Mouse (Mus musculus) liver, embryonic 15.5 days (tissue): Measurements from ENCODE around the gene Eif4ebp2. TPM values are rescaled to one million over a fixed set of nuclear protein-coding genes. Genes with fewer than 3 reads are reported as not detected.

ENCODE experiments used
- ATAC-seq: fragments of 200-750 bp; cut with Nextera tagmentation; 2 replicates; pipeline ENCODE4 v1.8.0; 2017; ENCODE audit warnings: moderate number of reproducible peaks, mild to moderate bottlenecking, moderate library complexity; ENCODE audit not compliant: insufficient read depth
- H3K27ac ChIP-seq: fragments of 300-500 bp; sonication (generic); replicated peaks from 2 replicates; pipeline ENCODE4 v1.5.1; 2015; ENCODE audit warnings: mild to moderate bottlenecking, inconsistent platforms
- H3K27me3 ChIP-seq: fragments of 300-500 bp; sonication (generic); 2 replicates; pipeline ENCODE4 v1.6.1; 2015; ENCODE audit warnings: mild to moderate bottlenecking, inconsistent platforms
- H3K36me3 ChIP-seq: fragments of 300-500 bp; sonication (generic); replicated peaks from 2 replicates; pipeline ENCODE4 v1.6.1; 2015; ENCODE audit warnings: moderate library complexity, mild to moderate bottlenecking, inconsistent platforms
- H3K4me1 ChIP-seq: fragments of 300-500 bp; sonication (generic); replicated peaks from 2 replicates; pipeline ENCODE4 v1.6.1; 2015; ENCODE audit warnings: inconsistent platforms
- H3K4me2 ChIP-seq: fragments of 300-500 bp; sonication (generic); 2 replicates; pipeline ENCODE4 v1.6.1; 2015; ENCODE audit warnings: moderate library complexity, mild to moderate bottlenecking, inconsistent platforms
- H3K4me3 ChIP-seq: fragments of 300-500 bp; sonication (generic); replicated peaks from 2 replicates; pipeline ENCODE4 v1.5.1; 2015; ENCODE audit warnings: mild to moderate bottlenecking, inconsistent platforms
- H3K9ac ChIP-seq: fragments of 300-500 bp; sonication (generic); 2 replicates; pipeline ENCODE4 v1.6.1; 2015; ENCODE audit warnings: moderate library complexity, mild to moderate bottlenecking, inconsistent platforms
- H3K9me3 ChIP-seq: fragments of 300-500 bp; sonication (generic); replicated peaks from 2 replicates; pipeline ENCODE4 v1.6.1; 2016; ENCODE audit warnings: inconsistent platforms
- WGBS: fragments of 180-500 bp; shearing (Covaris S2); methylation state at CpG from one replicate; pipeline ENCODE4 v1.1.7; 2015; ENCODE audit warnings: mixed read lengths; ENCODE audit not compliant: insufficient replicate concordance; 5-methylcytosine and 5-hydroxymethylcytosine counted together
- polyA plus RNA-seq: library from polyadenylated mRNA; unstranded; fragments of >200 nt; fragmentation: Nextera tagmentation; extraction: Ambion mirVana; gene quantifications from 2 replicates; pipeline ENCODE4 v1.2.1, GENCODE M21; 2015

Eif4ebp2 gene
- polyA plus RNA-seq, 1 experiment from 2014 or later = 44.1 TPM

DNA sequence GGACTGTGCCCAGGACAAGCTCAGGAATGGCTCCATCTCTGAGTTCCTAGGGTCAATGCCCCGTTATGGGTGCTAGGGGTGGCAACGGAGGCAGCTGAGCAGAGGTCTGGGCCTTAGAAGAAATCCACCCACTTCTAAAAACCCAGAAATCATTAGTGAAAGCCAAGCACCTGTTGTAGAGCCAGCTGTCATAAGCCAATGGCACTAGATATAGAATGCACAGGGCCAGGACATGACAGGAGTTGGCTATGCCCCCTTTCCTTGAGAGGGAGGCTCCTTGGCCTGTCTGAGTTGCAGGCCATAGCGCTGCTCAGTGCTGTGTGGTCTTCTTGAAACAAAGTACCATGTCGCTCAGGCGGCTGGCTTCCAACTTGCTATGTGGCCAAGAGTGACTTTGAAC, 52.1 kb downstream of the Eif4ebp2 start:
- no peak overlapping the region for H3K27ac ChIP-seq
- H3K4me3 ChIP-seq = no peak overlapping the region
- ATAC-seq = no peak
- H3K4me1 ChIP-seq = 0 out of 2 replicates have a peak, but pooled peaks cover 2% of the 10 kb centered on the region
- H3K9me3 ChIP-seq = no peaks in the 10 kb centered on the region
- H3K27me3 ChIP-seq = peaks cover 2% of the 10 kb centered on the region
- no peaks in the 10 kb centered on the region for H3K36me3 ChIP-seq
- 70% methylated on average over 5 of the region's 5 CpGs for WGBS
- H3K9ac ChIP-seq = no peak overlapping the region
- no peak overlapping the region for H3K4me2 ChIP-seq

DNA sequence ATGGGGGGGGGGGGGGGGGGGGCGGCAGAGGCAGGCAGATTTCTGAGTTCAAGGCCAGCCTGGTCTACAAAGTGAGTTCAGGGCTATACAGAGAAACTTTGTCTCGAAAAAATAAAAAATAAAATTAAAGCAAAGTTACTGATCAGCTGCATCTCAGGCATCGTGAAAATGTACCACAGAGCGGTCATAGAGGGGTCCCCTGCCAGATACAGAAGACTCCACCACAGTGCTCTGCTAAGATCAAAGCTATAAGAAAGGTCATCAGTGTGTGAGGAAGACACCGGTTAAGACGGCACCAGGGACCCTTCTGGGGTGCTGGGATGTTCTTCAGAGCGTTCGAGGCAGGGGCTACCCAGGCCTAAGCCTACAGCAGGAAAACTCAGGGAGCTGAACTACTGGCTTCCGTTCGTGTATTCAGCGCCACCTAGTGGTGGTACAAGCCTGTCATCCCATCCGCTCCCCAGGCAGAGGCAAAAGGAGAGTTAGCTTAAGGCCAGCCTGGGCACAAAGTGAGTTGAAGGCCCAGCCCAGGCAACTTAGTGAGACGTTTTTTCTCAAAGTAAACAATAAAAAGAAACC, 53.2 kb downstream of the Eif4ebp2 start:
- Histone ChIP-seq H3K36me3 (no peaks in the 10 kb centered on the region), H3K9me3 (no peaks in the 10 kb centered on the region), H3K9ac (no peak overlapping the region), H3K4me1 (peaks cover 2% of the 10 kb centered on the region; the same call in 1 of the 2 replicates), H3K4me3 (no peak overlapping the region), H3K27me3 (no peaks in the 10 kb centered on the region), H3K4me2 (no peak overlapping the region), H3K27ac (no peak overlapping the region)
- WGBS = 21% methylated on average over 13 of the region's 13 CpGs
- peak; percentile 52; the same call in 1 of the 2 replicates for ATAC-seq

DNA sequence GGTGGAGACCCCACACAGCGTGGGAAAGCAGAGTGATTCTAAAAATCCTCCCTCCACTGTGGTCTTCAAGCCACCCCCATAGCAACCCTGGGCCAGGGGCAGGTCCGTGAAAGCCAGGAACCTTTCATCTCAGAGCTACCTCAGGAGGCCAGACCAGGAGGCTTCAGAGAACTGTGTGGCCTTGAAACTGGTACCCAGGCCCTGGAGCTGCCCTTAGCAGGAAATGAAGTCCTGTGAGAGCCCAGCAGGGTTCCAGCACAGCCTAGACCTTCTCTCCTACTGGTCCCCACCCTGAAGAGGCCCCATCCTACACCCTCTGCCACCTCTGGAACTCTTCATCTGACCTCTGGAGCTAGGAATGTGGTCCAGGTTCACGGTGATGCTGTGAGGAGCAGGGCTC, 54.3 kb downstream of the Eif4ebp2 start:
- Histone ChIP-seq H3K27ac (no peak overlapping the region), H3K4me3 (no peak overlapping the region), H3K9ac (no peak overlapping the region), H3K4me2 (no peak overlapping the region), H3K9me3 (no peaks in the 10 kb centered on the region), H3K4me1 (peaks cover 2% of the 10 kb centered on the region; the same call in 1 of the 2 replicates), H3K36me3 (no peaks in the 10 kb centered on the region), H3K27me3 (0 out of 2 replicates have a peak, but pooled peaks cover 5% of the 10 kb centered on the region)
- WGBS = 60% methylated on average over 3 of the region's 3 CpGs
- ATAC-seq = no peak

DNA sequence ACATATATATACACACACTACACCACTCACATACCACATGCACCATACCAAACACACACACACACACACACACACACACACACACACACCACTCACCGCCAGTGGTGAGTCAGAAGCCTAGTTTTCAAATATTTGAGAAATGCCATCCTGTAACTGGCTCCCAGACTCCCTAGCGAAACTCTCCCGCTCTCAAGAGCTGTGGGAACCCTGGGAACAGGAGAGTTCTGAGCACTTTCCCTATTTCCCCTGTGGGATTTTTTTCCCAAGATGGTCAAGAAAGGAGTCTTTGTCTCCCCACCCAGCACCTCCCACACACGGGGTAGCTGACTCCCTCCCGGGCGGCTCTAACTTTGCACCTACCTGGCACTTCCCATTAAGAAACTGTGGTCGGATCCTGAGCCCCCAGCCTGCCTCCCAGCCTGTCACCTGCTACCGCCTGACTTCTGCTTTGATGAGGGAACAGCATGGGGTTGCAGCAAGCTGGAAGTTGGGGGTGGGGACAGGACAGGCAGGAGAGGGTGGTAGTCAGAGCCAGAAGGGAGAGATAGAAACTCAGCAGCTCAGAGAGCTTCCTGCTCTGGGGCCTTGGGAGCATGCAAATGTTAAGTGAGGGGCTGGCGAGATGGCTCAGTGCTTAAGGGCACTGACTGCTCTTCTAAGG, 57.9 kb downstream of the Eif4ebp2 start:
- Histone ChIP-seq H3K4me2 (no peak overlapping the region), H3K9me3 (no peaks in the 10 kb centered on the region), H3K27ac (no peak overlapping the region), H3K27me3 (0 out of 2 replicates have a peak, but pooled peaks cover 5% of the 10 kb centered on the region), H3K9ac (no peak overlapping the region), H3K4me3 (no peak overlapping the region), H3K4me1 (peaks cover 2% of the 10 kb centered on the region; the same call in 1 of the 2 replicates), H3K36me3 (no peaks in the 10 kb centered on the region)
- no peak for ATAC-seq
- WGBS = 26% methylated on average over 9 of the region's 9 CpGs

DNA sequence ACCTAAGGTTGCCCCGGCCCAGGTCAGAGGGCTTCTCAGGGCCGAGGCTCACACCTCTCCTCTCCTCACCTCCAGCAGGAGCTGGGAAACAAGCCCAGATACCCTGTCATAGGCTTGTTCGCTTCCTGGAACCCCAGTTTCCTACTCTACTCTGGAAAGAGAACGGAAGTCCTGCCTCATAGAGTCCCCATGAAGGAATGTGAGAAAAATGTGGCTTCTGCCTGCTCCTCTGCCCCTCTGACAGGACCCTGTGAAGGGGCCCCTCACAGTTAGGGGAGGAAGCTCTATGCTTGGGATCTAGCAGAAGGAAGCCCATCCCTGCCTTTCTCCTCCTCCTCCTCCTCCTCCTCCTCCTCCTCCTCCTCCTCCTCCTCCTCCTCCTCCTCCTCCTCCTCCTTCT, 59.9 kb downstream of the Eif4ebp2 start:
- no peak overlapping the region for H3K4me3 ChIP-seq
- ATAC-seq = no peak
- 33% methylated on average over 4 of the region's 4 CpGs for WGBS
- H3K27me3 ChIP-seq = 0 out of 2 replicates have a peak, but pooled peaks cover 5% of the 10 kb centered on the region
- H3K9me3 ChIP-seq = no peaks in the 10 kb centered on the region
- no peaks in the 10 kb centered on the region; the same call in 1 of the 2 replicates for H3K4me1 ChIP-seq
- no peak overlapping the region for H3K4me2 ChIP-seq
- H3K36me3 ChIP-seq = no peaks in the 10 kb centered on the region
- no peak overlapping the region for H3K9ac ChIP-seq
- no peak overlapping the region for H3K27ac ChIP-seq

DNA sequence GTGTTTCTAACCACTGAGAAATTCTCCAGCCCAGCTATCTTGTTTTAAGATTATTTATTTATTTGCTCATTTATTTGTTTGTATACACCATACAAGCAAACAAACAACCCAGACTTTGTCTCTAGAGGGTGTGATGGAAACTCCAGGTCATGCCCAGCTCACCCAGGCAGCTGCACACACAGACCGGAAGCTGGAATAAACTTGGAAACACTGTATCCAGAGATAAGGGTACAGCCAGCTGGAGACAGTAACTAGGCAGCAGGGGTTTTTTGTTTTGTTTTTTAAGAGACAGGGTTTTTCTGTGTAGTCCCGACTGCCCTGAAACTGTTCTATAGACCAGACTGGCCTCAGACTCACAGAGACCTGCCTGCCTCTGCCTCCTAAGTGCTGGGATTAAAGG, 62.3 kb downstream of the Eif4ebp2 start:
- no peak overlapping the region for H3K9ac ChIP-seq
- WGBS = 36% methylated on average over 2 of the region's 2 CpGs
- ATAC-seq = no peak

DNA sequence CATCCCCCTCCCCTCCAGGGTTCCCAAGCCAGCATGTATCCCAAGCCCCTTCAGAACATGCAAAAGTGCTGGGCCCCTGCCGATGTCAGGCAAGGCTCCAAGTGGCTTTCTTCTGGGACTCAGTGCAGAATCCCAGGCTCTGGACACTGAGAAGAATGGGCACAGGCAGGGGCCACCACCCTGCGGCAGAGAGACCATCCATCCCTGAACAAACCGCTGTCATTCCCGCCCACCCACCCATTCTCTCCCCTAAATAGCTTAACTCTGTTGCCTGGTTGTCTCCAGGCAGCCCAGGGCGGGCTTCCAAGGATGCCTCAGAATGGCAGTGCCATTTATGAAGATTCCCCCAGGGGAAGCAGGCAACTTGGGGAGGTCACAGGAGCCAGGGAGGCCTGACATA, 63.4 kb downstream of the Eif4ebp2 start:
- Histone ChIP-seq H3K4me2 (no peak overlapping the region), H3K4me3 (no peak overlapping the region), H3K9ac (no peak overlapping the region), H3K27ac (no peak overlapping the region), H3K4me1 (no peaks in the 10 kb centered on the region), H3K27me3 (peaks cover 22% of the 10 kb centered on the region), H3K36me3 (no peaks in the 10 kb centered on the region), H3K9me3 (no peaks in the 10 kb centered on the region)
- 73% methylated on average over 5 of the region's 5 CpGs for WGBS
- ATAC-seq = no peak

More for the DNA sequence above, 62.3 kb downstream of the Eif4ebp2 start:
- peaks cover 12% of the 10 kb centered on the region for H3K27me3 ChIP-seq
- no peak overlapping the region for H3K4me2 ChIP-seq
- no peaks in the 10 kb centered on the region for H3K9me3 ChIP-seq
- H3K27ac ChIP-seq = no peak overlapping the region
- no peak overlapping the region for H3K4me3 ChIP-seq
- H3K4me1 ChIP-seq = no peaks in the 10 kb centered on the region; the same call in 1 of the 2 replicates
- no peaks in the 10 kb centered on the region for H3K36me3 ChIP-seq

DNA sequence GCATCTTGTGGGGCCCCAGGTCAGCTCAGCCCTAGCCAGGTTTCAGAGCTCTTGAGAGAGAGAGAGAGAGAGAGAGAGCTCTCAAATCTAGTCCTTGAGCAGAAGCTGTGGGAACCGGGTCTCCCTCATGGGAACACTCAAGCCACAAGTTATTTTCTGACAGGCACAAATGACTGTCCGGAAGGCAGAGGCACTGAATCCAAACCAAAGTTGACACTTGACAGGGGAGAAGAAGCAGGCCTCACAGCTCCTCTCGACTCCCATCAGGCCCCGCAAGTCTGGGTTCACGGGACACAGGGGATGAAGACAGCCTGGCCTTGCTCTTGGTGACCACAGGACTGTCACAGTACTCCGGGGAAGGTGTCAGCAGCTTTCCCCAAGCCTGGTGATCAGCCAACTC, 66.2 kb downstream of the Eif4ebp2 start:
- peaks cover 46% of the 10 kb centered on the region for H3K27me3 ChIP-seq
- no peak overlapping the region for H3K4me2 ChIP-seq
- H3K4me3 ChIP-seq = no peak overlapping the region
- H3K36me3 ChIP-seq = no peaks in the 10 kb centered on the region
- H3K9ac ChIP-seq = no peak overlapping the region
- no peak for ATAC-seq
- H3K9me3 ChIP-seq = no peaks in the 10 kb centered on the region
- H3K27ac ChIP-seq = no peak overlapping the region
- H3K4me1 ChIP-seq = peaks cover 24% of the 10 kb centered on the region
- WGBS = 53% methylated on average over 6 of the region's 6 CpGs

DNA sequence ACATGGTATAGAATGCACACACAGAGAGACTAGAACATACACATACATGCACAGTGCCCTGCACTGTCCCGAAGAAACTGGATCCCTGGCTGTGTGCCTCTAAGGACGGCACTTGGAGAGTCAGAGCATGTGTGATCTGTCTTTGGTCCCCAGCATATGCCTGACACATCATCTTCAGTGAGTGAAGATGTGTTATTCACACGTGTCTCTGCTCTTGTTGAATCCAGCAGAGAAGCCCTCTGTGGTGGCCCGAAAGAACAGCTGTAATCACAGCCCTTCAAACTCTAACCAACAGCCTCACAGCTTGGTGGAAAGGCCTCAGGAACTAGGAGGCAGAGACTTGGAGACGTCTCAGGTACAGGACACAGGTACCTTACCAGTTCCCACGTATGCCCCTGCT, 67.3 kb downstream of the Eif4ebp2 start:
- 67% methylated on average over 6 of the region's 6 CpGs for WGBS
- peaks cover 57% of the 10 kb centered on the region for H3K27me3 ChIP-seq

DNA sequence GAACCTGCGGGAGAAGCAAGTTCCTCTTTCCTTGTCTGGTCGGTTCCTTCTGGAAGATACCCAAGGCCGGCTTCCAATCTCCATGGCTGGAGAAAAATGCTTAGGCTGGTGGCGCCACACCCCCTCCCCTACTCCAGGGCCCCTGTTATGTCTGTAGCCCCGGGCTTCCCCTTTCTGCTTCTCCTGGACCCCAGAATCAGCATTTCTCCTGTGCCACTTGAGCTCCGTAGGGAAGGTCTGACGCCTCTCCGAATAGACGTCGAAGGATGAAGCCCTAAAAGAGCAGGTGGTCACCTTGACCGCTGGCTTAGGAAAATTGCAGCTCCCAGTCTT, 68.8 kb downstream of the Eif4ebp2 start:
- H3K27ac ChIP-seq = no peak overlapping the region
- H3K36me3 ChIP-seq = no peaks in the 10 kb centered on the region
- ATAC-seq = peak; percentile 12; the same call in 1 of the 2 replicates
- H3K4me1 ChIP-seq = peaks cover 37% of the 10 kb centered on the region
- peak overlapping the region; percentile 76 for H3K4me2 ChIP-seq
- H3K9me3 ChIP-seq = no peaks in the 10 kb centered on the region
- peaks cover 71% of the 10 kb centered on the region for H3K27me3 ChIP-seq
- H3K9ac ChIP-seq = peak overlapping the region; percentile 49
- H3K4me3 ChIP-seq = peak overlapping the region; percentile 59
- WGBS = 7% methylated on average over 11 of the region's 11 CpGs

More for the DNA sequence above, 67.3 kb downstream of the Eif4ebp2 start:
- H3K4me3 ChIP-seq = no peak overlapping the region
- no peak overlapping the region for H3K9ac ChIP-seq
- no peak for ATAC-seq
- H3K9me3 ChIP-seq = no peaks in the 10 kb centered on the region
- H3K36me3 ChIP-seq = no peaks in the 10 kb centered on the region
- no peak overlapping the region for H3K27ac ChIP-seq
- H3K4me1 ChIP-seq = peaks cover 35% of the 10 kb centered on the region
- no peak overlapping the region for H3K4me2 ChIP-seq

DNA sequence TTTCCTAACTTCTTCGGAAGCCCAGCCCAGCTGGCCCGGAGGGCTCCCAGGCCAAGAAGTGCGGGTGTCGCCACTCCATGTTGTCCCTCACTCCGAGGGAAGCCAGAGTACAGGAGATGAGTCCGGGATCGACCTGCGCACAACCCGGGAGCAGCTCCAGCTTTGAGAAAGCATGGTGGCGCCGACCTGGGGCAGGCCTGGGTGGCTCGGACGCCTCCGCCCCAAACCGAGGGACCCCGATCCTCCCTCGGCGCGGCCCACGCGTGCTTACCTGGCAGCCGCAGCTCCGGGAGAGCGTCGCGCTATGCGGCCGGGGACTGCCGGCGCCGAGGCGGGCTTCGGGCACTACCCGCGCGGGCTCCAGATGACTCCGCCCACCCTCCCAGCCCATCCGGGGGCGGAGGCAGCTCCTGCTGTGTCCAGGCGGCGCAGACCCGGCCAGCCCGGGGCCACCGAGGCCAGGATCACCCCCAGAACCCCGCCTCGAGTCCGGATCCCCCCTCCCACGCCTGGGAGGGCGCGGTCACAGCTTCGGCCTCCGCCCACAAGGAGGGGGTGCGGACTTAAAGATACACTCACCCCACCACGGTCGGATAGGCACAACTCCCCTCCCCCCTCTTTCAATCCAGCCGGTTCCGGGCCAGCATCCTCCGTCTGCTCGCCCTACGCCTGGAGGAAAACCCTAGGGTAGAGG, 69.3 kb downstream of the Eif4ebp2 start, which contains the start of gene Pald1:
TSS of gene Pald1 (minus strand) at position 510 of the 694 bp plus-strand sequence.
- peak within 1 kb of the TSS; percentile 59 for H3K4me3 ChIP-seq
- no peaks in the 10 kb centered on the region for H3K9me3 ChIP-seq
- H3K4me2 ChIP-seq = peak within 1 kb of the TSS; percentile 76
- peaks cover 37% of the 10 kb centered on the region for H3K4me1 ChIP-seq
- H3K27me3 ChIP-seq = peaks cover 72% of the 10 kb centered on the region
- under 1% methylated on average over 60 of the region's 60 CpGs for WGBS
- H3K36me3 ChIP-seq = no peaks in the 10 kb centered on the region
- peak within 1 kb of the TSS; percentile 49 for H3K9ac ChIP-seq
- H3K27ac ChIP-seq = peak within 1 kb of the TSS; percentile 41; the same call in 1 of the 2 replicates
- peak; percentile 75 for ATAC-seq
